Mouse (Mus musculus): ENCODE data around the gene Cfap77.

Cfap77 gene

GRCm38 (mm10) chr2:29051932-29052331 lies 2.9 kb downstream of the Cfap77 start:
- no peak for DNase-seq (ENCODE audit: low spot score)

GRCm38 (mm10) chr2:29046151-29046550 lies 8.7 kb downstream of the Cfap77 start:
- peak; percentile 73 for DNase-seq (ENCODE audit: low spot score)

- DNase-seq (ENCODE audit: low spot score), result no peak
Observed at GRCm38 (mm10) chr2:29042124-29042523, 12.7 kb downstream of the Cfap77 start.

- no peak for DNase-seq (ENCODE audit: low spot score)
Observed at GRCm38 (mm10) chr2:29041477-29041768, 13.4 kb downstream of the Cfap77 start.

GRCm38 (mm10) chr2:29040594-29041476 lies 14.0 kb downstream of the Cfap77 start:
- DNase-seq (ENCODE audit: low spot score), result no peak

- DNase-seq (ENCODE audit: low spot score), result no peak
Observed at GRCm38 (mm10) chr2:29039741-29040140, 15.1 kb downstream of the Cfap77 start.

GRCm38 (mm10) chr2:29035698-29036097 lies 19.2 kb downstream of the Cfap77 start:
- DNase-seq (ENCODE audit: low spot score), result no peak

- no peak for DNase-seq (ENCODE audit: low spot score)
Observed at GRCm38 (mm10) chr2:29034542-29035475, 20.1 kb downstream of the Cfap77 start.

GRCm38 (mm10) chr2:29031951-29032350 lies 22.9 kb downstream of the Cfap77 start:
- DNase-seq (ENCODE audit: low spot score), result no peak

GRCm38 (mm10) chr2:29030048-29030734 lies 24.7 kb downstream of the Cfap77 start:
- no peak for DNase-seq (ENCODE audit: low spot score)

- DNase-seq (ENCODE audit: low spot score), result no peak
Observed at GRCm38 (mm10) chr2:29025284-29025683, 29.6 kb downstream of the Cfap77 start.

- DNase-seq (ENCODE audit: low spot score), result no peak
Observed at GRCm38 (mm10) chr2:29023001-29023400, 31.9 kb downstream of the Cfap77 start.

- no peak for DNase-seq (ENCODE audit: low spot score)
Observed at GRCm38 (mm10) chr2:29021025-29021424, 33.8 kb downstream of the Cfap77 start.

GRCm38 (mm10) chr2:29018680-29019079 lies 36.2 kb downstream of the Cfap77 start:
- no peak for DNase-seq (ENCODE audit: low spot score)

- DNase-seq (ENCODE audit: low spot score), result peak; percentile 76
Observed at GRCm38 (mm10) chr2:29016599-29017587, 38.0 kb downstream of the Cfap77 start.

- DNase-seq (ENCODE audit: low spot score), result no peak
Observed at GRCm38 (mm10) chr2:29012523-29012922, 42.3 kb downstream of the Cfap77 start.

GRCm38 (mm10) chr2:29007656-29008055 lies 47.2 kb downstream of the Cfap77 start:
- DNase-seq (ENCODE audit: low spot score), result no peak

- no peak for DNase-seq (ENCODE audit: low spot score)
Observed at GRCm38 (mm10) chr2:29006455-29007034, 48.3 kb downstream of the Cfap77 start.

GRCm38 (mm10) chr2:29004037-29004436 lies 50.8 kb downstream of the Cfap77 start:
- DNase-seq (ENCODE audit: low spot score), result no peak

GRCm38 (mm10) chr2:28998246-28998645 lies 56.6 kb downstream of the Cfap77 start:
- DNase-seq (ENCODE audit: low spot score), result no peak
